Mouse (Mus musculus) left cerebral cortex, postnatal 14 days (tissue): Measurements from ENCODE around the gene Elovl4. TPM values are rescaled to one million over a fixed set of nuclear protein-coding genes. Genes with fewer than 3 reads are reported as not detected.

Experiments
- DNase-seq, 2 experiments: peaks; one replicate each; pipeline ENCODE4 v3.0.0; 2021 to 2022; ENCODE audit warnings: low spot score in 2 of 2, mixed read lengths in 1 of 2
- intact Hi-C: fragments of 180-260 bp; cut with DNase I; formaldehyde crosslinking; loops from one replicate; pipeline ENCODE4 v1.15.1; 2025
- total RNA-seq, 2 experiments: library from RNA; stranded (reverse); gene quantifications; 2 replicates each; pipeline ENCODE4 v1.2.3; 2021

Gene Elovl4
- total RNA-seq, 2 experiments from 2014 or later: 85.7 to 90.2 TPM

DNA sequence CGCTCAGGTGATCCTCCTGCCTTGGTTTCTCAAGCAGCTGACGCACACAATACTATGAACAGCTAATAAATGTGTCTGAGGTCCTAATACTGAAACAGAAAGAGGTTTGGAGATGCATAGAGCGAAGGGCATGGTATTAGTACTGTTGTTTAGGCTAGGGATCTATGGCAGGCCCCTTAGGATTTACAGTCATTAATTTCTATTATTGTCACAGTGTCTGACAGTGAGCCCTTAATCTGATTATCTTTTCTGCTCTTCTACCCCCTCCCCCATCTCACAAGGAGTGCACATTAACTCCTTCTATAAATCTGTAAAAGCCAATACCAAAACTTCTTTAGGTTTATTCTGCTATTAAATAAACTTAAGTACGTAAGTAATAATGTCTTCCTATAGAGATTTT, 44.8 kb downstream of the Elovl4 start:
- intact Hi-C loops: no loop called here
- DNase-seq: no peak

DNA sequence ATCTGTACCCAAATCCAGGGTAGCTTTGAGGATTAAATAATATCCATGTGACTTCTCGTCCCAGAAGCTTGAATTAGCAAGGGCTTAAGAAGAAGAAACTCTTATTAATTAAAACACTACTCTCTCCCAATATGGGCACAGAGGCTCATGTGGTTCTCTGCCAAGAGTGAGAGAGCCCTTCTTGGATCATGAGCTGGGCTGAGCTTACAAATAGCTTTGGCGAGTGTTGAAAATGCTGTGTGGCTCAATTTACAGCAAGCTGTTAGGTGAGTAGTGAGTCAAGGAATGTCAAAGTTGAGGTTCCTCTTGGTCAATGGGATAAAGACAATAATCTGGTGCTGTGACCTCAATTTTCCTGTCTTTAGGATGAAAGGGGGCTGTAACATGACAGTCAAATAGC, 74.2 kb downstream of the Elovl4 start:
- DNase-seq: no peak
- intact Hi-C loops: no loop called here

DNA sequence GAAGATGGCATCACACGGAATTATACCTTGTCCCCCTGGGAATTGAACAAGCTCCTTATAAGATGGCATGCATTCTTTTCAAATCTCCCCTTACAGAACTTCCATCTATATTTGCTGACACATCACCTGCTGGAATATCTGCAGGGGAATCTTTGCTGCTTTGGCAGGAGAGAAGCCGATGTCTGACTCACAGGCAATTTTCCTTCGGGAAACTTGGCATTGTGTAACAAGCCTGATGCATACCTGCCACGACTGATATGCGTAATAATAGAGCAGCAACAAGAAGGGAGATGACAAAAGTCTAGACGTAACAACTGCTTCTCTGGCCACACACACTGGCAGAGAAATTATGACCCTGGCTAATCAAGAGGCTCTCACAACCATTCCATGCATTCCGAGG, 75.2 kb downstream of the Elovl4 start:
- DNase-seq: no peak

More for the DNA sequence above, 75.2 kb downstream of the Elovl4 start:
- intact Hi-C loops: no loop called here

Other genes with a start within 250 kb of the Elovl4 start
- 1 to 10 TPM in 1 of 2 experiments, under 1 TPM in 1; 0.82 to 1.4 TPM for gene Ttk, start 28.4 kb upstream of the Elovl4 start, total RNA-seq
- 10 to 100 TPM; 38.5 to 40.7 TPM for gene Bckdhb, start 118.9 kb upstream of the Elovl4 start, total RNA-seq